Mouse (Mus musculus): ENCODE data around the gene Gm13090.

- no peak for TF ChIP-seq POLR2A (IDR thresholded peaks at IDR 0.05; ENCODE audit: low read depth, low read length)
- TF ChIP-seq CTCF (IDR thresholded peaks at IDR 0.05; ENCODE audit: extremely low read depth, insufficient read depth, insufficient read length, insufficient replicate concordance): no peak
Observed at GRCm38 (mm10) chr4:151059566-151059965, 29.8 kb upstream of the Gm13090 start.
